Mouse (Mus musculus) erythroblast, embryonic 14.5 days (primary cell): ENCODE data around the gene Topaz1. TPM values are rescaled to one million over a fixed set of nuclear protein-coding genes. Genes with fewer than 3 reads are reported as not detected.

ENCODE experiments used
- H3K27me3 ChIP-seq: 2 replicates; pipeline ENCODE4 v1.6.1; 2012; ENCODE audit warnings: inconsistent platforms; ENCODE audit not compliant: control insufficient read depth
- H3K36me3 ChIP-seq: 2 replicates; pipeline ENCODE4 v1.6.1; 2012; ENCODE audit warnings: mild to moderate bottlenecking, inconsistent platforms; ENCODE audit not compliant: control insufficient read depth
- H3K4me1 ChIP-seq: 2 replicates; pipeline ENCODE4 v1.6.1; 2012; ENCODE audit warnings: inconsistent platforms; ENCODE audit not compliant: control insufficient read depth
- H3K4me3 ChIP-seq: replicated peaks from 2 replicates; pipeline ENCODE3; 2012; ENCODE audit warnings: moderate library complexity, mild to moderate bottlenecking, inconsistent platforms
- H3K9me3 ChIP-seq: 2 replicates; pipeline ENCODE4 v1.6.1; 2012; ENCODE audit warnings: low read length, inconsistent platforms, mixed read lengths; ENCODE audit not compliant: control insufficient read depth
- GATA1 ChIP-seq: IDR thresholded peaks from 2 replicates; pipeline ENCODE4 v1.6.1; 2012; ENCODE audit warnings: low read length, inconsistent platforms, mixed read lengths
- TAL1 ChIP-seq: IDR thresholded peaks from 3 replicates; pipeline ENCODE4 v1.6.1; 2012; ENCODE audit warnings: low read length, inconsistent platforms, mixed read lengths
- polyA plus RNA-seq: library from polyadenylated mRNA; stranded (reverse); fragments of >175 nt; gene quantifications from 2 replicates; pipeline ENCODE4 v1.2.3, GENCODE M21; 2012

Gene Topaz1
- 0.12 TPM in 1 of 2 replicates, not detected in the other for polyA plus RNA-seq

- Histone ChIP-seq H3K4me1 (no peaks in the 10 kb centered on the region), H3K36me3 (no peaks in the 10 kb centered on the region), H3K9me3 (no peaks in the 10 kb centered on the region; the same call in 1 of the 2 replicates), H3K4me3 (no peak within 1 kb of the TSS), H3K27me3 (no peaks in the 10 kb centered on the region)
- TF ChIP-seq GATA1 = no peak
- TF ChIP-seq TAL1 = no peak
These were observed at the start of gene Topaz1 for GRCm38 (mm10) chr9:122747060-122747459. Topaz1 (plus strand) TSS chr9:122747346.

GRCm38 (mm10) chr9:122701817-122702216 is 45.3 kb upstream of the Topaz1 start:
- TF ChIP-seq GATA1 (no peak), TAL1 (no peak)
- H3K4me1 ChIP-seq = no peaks in the 10 kb centered on the region
- H3K9me3 ChIP-seq = no peaks in the 10 kb centered on the region
- no peaks in the 10 kb centered on the region for H3K27me3 ChIP-seq
- H3K36me3 ChIP-seq = no peaks in the 10 kb centered on the region
- no peak overlapping the region for H3K4me3 ChIP-seq

GRCm38 (mm10) chr9:122713836-122714235 is 33.3 kb upstream of the Topaz1 start:
- Histone ChIP-seq H3K36me3 (no peaks in the 10 kb centered on the region), H3K9me3 (no peaks in the 10 kb centered on the region), H3K4me1 (no peaks in the 10 kb centered on the region), H3K4me3 (no peak overlapping the region), H3K27me3 (no peaks in the 10 kb centered on the region)
- no peak for TF ChIP-seq TAL1

- TF ChIP-seq GATA1 (no peak), TAL1 (no peak)
- Histone ChIP-seq H3K9me3 (no peaks in the 10 kb centered on the region), H3K4me1 (no peaks in the 10 kb centered on the region), H3K4me3 (no peak overlapping the region), H3K27me3 (no peaks in the 10 kb centered on the region; the same call in 1 of the 2 replicates), H3K36me3 (no peaks in the 10 kb centered on the region)
These were observed 32.1 kb upstream of the Topaz1 start for GRCm38 (mm10) chr9:122715046-122715445.

GRCm38 (mm10) chr9:122716131-122716921 is 30.8 kb upstream of the Topaz1 start:
- Histone ChIP-seq H3K36me3 (no peaks in the 10 kb centered on the region), H3K4me3 (no peak overlapping the region), H3K27me3 (no peaks in the 10 kb centered on the region; the same call in 1 of the 2 replicates), H3K9me3 (no peaks in the 10 kb centered on the region), H3K4me1 (no peaks in the 10 kb centered on the region)
- TF ChIP-seq GATA1 = no peak
- TF ChIP-seq TAL1 = no peak

GRCm38 (mm10) chr9:122722296-122722695 is 24.9 kb upstream of the Topaz1 start:
- H3K4me3 ChIP-seq = no peak overlapping the region
- no peaks in the 10 kb centered on the region for H3K36me3 ChIP-seq
- H3K27me3 ChIP-seq = peaks cover 25% of the 10 kb centered on the region
- no peaks in the 10 kb centered on the region for H3K9me3 ChIP-seq
- TF ChIP-seq TAL1 = no peak
- no peak for TF ChIP-seq GATA1
- no peaks in the 10 kb centered on the region for H3K4me1 ChIP-seq

GRCm38 (mm10) chr9:122725046-122725765 is 21.9 kb upstream of the Topaz1 start:
- Histone ChIP-seq H3K4me3 (no peak overlapping the region), H3K4me1 (no peaks in the 10 kb centered on the region), H3K36me3 (no peaks in the 10 kb centered on the region), H3K9me3 (no peaks in the 10 kb centered on the region), H3K27me3 (peaks cover 25% of the 10 kb centered on the region)
- no peak for TF ChIP-seq GATA1
- no peak for TF ChIP-seq TAL1

GRCm38 (mm10) chr9:122729500-122729899 is 17.6 kb upstream of the Topaz1 start:
- H3K4me3 ChIP-seq = no peak overlapping the region
- no peaks in the 10 kb centered on the region for H3K9me3 ChIP-seq
- no peaks in the 10 kb centered on the region for H3K4me1 ChIP-seq
- TF ChIP-seq TAL1 = no peak
- TF ChIP-seq GATA1 = no peak
- peaks cover 20% of the 10 kb centered on the region for H3K27me3 ChIP-seq
- no peaks in the 10 kb centered on the region for H3K36me3 ChIP-seq

GRCm38 (mm10) chr9:122732126-122732810 is 14.9 kb upstream of the Topaz1 start:
- H3K4me3 ChIP-seq = no peak overlapping the region
- H3K36me3 ChIP-seq = no peaks in the 10 kb centered on the region
- H3K4me1 ChIP-seq = no peaks in the 10 kb centered on the region; the same call in 1 of the 2 replicates
- no peaks in the 10 kb centered on the region for H3K9me3 ChIP-seq
- H3K27me3 ChIP-seq = peaks cover 6% of the 10 kb centered on the region
- TF ChIP-seq TAL1 = no peak
